14 mouse cellular contexts compared by ENCODE assay signal in genomic region chr2:157542415-157542814, GRCm38 (mm10). TPM values are rescaled to one million over a fixed set of nuclear protein-coding genes. Genes with fewer than 3 reads are reported as not detected.
DNase-seq lines count a peak whose midpoint lies in the region; ATAC-seq lines count a peak whose summit lies in the region.
"Had no signal": no experiment of that assay in that cellular context is flagged by ENCODE, and none has a peak within 500 bp of the region (broad histone marks: within the 10 kb centered on the region; RNA-seq: fewer than 3 reads in every experiment).

No protein-coding gene starts in this region.

- H3K27me3 ChIP-seq in embryonic facial prominence, embryonic 10.5 days (replicated peaks; ENCODE audit: low read depth, poor library complexity, severe bottlenecking) = peaks cover 17% of the 10 kb centered on the region
- peaks cover 61% of the 10 kb centered on the region for H3K27me3 ChIP-seq in forebrain, embryonic 10.5 days (ENCODE audit: poor library complexity, severe bottlenecking)
- peaks cover 5% of the 10 kb centered on the region; the same call in 1 of the 2 replicates for H3K27me3 ChIP-seq in hindbrain, embryonic 13.5 days
- H3K27me3 ChIP-seq in midbrain, embryonic 14.5 days (ENCODE audit: control insufficient read depth, insufficient read depth, low read length) = no peaks in the 10 kb centered on the region

- WGBS in embryonic facial prominence, embryonic 10.5 days = 60% methylated on average over 4 of the region's 4 CpGs
- WGBS in forebrain, embryonic 10.5 days = 61% methylated on average over 4 of the region's 4 CpGs
- 43% methylated on average over 4 of the region's 4 CpGs for WGBS in hindbrain, embryonic 13.5 days
- 51% methylated on average over 4 of the region's 4 CpGs for WGBS in midbrain, embryonic 14.5 days

- ATAC-seq in hindbrain, embryonic 13.5 days (ENCODE audit: low FRiP score) = no peak
- ATAC-seq in midbrain, embryonic 14.5 days (ENCODE audit: low FRiP score, low TSS enrichment) = no peak

- H3K4me2 ChIP-seq in hindbrain, embryonic 13.5 days = no peak overlapping the region
- H3K4me2 ChIP-seq in midbrain, embryonic 14.5 days (ENCODE audit: low read length) = no peak overlapping the region

- H3K36me3 ChIP-seq in embryonic facial prominence, embryonic 10.5 days (replicated peaks) = peaks cover 30% of the 10 kb centered on the region
- H3K36me3 ChIP-seq in forebrain, embryonic 10.5 days (replicated peaks) = peaks cover 23% of the 10 kb centered on the region
- H3K36me3 ChIP-seq in hindbrain, embryonic 13.5 days = peaks cover 12% of the 10 kb centered on the region
- peaks cover under 1% of the 10 kb centered on the region for H3K36me3 ChIP-seq in midbrain, embryonic 14.5 days (ENCODE audit: control insufficient read depth, insufficient read depth, low read length)

- H3K4me3 ChIP-seq in embryonic facial prominence, embryonic 10.5 days = no peak overlapping the region
- H3K4me3 ChIP-seq in forebrain, embryonic 10.5 days = no peak overlapping the region
- no peak overlapping the region for H3K4me3 ChIP-seq in hindbrain, embryonic 13.5 days
- no peak overlapping the region for H3K4me3 ChIP-seq in midbrain, embryonic 14.5 days (replicated peaks; ENCODE audit: low read depth, low read length)

- no peak for DNase-seq in embryonic facial prominence, embryonic 10.5 days (ENCODE audit: low spot score)
- no peak for DNase-seq in forebrain, embryonic 10.5 days (ENCODE audit: extremely low spot score, low spot score)
- no peak for DNase-seq in midbrain, embryonic 14.5 days
- DNase-seq in lung, postnatal 10 days = no peak
- no peak for DNase-seq in ovary, postnatal 14 days (ENCODE audit: low spot score)
- no peak for DNase-seq in urinary bladder, adult 18-20 months (ENCODE audit: low spot score in 2 of 2)
- no peak for DNase-seq in cerebellum, postnatal 25 days
- DNase-seq: heart, postnatal 36 days; kidney, adult 9 months; lung, postnatal 14 days; right cerebral cortex, postnatal 14 days; thymus, adult 2 months had no signal

- H3K4me1 ChIP-seq in embryonic facial prominence, embryonic 10.5 days = peaks cover 94% of the 10 kb centered on the region
- peaks cover 96% of the 10 kb centered on the region for H3K4me1 ChIP-seq in forebrain, embryonic 10.5 days
- H3K4me1 ChIP-seq in hindbrain, embryonic 13.5 days (replicated peaks) = peaks cover 83% of the 10 kb centered on the region
- peaks cover 70% of the 10 kb centered on the region for H3K4me1 ChIP-seq in midbrain, embryonic 14.5 days (ENCODE audit: control insufficient read depth, insufficient read depth, low read length)

- 0 out of 2 replicates have a peak overlapping the region, but pooled peaks have one; percentile 29 for H3K9ac ChIP-seq in hindbrain, embryonic 13.5 days
- no peak overlapping the region for H3K9ac ChIP-seq in midbrain, embryonic 14.5 days (replicated peaks; ENCODE audit: low read length)

- no peaks in the 10 kb centered on the region for H3K9me3 ChIP-seq in embryonic facial prominence, embryonic 10.5 days
- H3K9me3 ChIP-seq in forebrain, embryonic 10.5 days = no peaks in the 10 kb centered on the region
- no peaks in the 10 kb centered on the region for H3K9me3 ChIP-seq in hindbrain, embryonic 13.5 days
- no peaks in the 10 kb centered on the region for H3K9me3 ChIP-seq in midbrain, embryonic 14.5 days (ENCODE audit: control insufficient read depth, low read length)

- peak overlapping the region; percentile 80 for H3K27ac ChIP-seq in embryonic facial prominence, embryonic 10.5 days (replicated peaks)
- H3K27ac ChIP-seq in forebrain, embryonic 10.5 days = peak overlapping the region; percentile 79
- peak overlapping the region; percentile 72 for H3K27ac ChIP-seq in hindbrain, embryonic 13.5 days
- H3K27ac ChIP-seq in midbrain, embryonic 14.5 days (replicated peaks; ENCODE audit: low read depth, low read length) = peak overlapping the region; percentile 73

RNA-seq across cellular contexts. Expression of gene Nnat, which starts 17.5 kb away (rescaled TPM):
- 2,080 and 2,294 TPM in 2 replicates for polyA plus RNA-seq in embryonic facial prominence, embryonic 10.5 days (2016; fragmentation: Nextera tagmentation; extraction: Ambion mirVana)
- 1,904 and 2,173 TPM in 2 replicates for polyA plus RNA-seq in forebrain, embryonic 10.5 days (2016; fragmentation: Nextera tagmentation; extraction: Ambion mirVana)
- polyA plus RNA-seq in hindbrain, embryonic 13.5 days (2015; fragmentation: Nextera tagmentation; extraction: Ambion mirVana) = 6,024 and 6,534 TPM in 2 replicates
- 7,465 and 9,945 TPM in 2 replicates for polyA plus RNA-seq in midbrain, embryonic 14.5 days (2014; fragmentation: Nextera tagmentation; extraction: Ambion mirVana)
- polyA plus RNA-seq: liver, adult 2 months had no signal

RNA-seq across cellular contexts. Expression of gene Blcap, which starts 28.7 kb away (rescaled TPM):
- polyA plus RNA-seq in embryonic facial prominence, embryonic 10.5 days (2016; fragmentation: Nextera tagmentation; extraction: Ambion mirVana) = 82.1 and 82.3 TPM in 2 replicates
- polyA plus RNA-seq in forebrain, embryonic 10.5 days (2016; fragmentation: Nextera tagmentation; extraction: Ambion mirVana) = 78.7 and 82.3 TPM in 2 replicates
- polyA plus RNA-seq in hindbrain, embryonic 13.5 days (2015; fragmentation: Nextera tagmentation; extraction: Ambion mirVana) = 219 and 232 TPM in 2 replicates
- polyA plus RNA-seq in midbrain, embryonic 14.5 days (2014; fragmentation: Nextera tagmentation; extraction: Ambion mirVana) = 353 and 397 TPM in 2 replicates
